Mouse (Mus musculus): ENCODE data around the gene Noc2l.

DNA sequence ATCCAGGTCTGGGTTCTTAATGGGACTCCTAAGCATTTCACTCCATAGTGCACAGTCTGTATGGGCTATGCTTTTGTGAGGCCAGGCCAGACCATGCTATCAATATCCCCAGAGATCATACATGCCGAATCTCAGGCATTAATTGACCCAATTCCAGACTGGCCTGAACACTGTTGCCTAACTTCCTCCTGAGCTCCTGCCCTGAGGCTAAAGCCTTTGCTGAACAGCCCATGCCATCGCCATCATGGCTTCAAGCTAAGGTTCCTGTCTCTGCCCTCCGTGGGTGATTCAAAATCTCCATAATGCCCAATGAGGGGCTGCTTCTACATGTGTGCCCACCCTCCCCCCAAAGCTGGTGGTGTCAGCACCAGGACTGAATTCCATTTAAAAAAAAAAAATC is 16.8 kb downstream of the Noc2l start:
- no peak for TF ChIP-seq CTCF (IDR thresholded peaks at IDR 0.05; ENCODE audit: extremely low read depth, insufficient read depth, insufficient read length, insufficient replicate concordance)
- no peak for TF ChIP-seq POLR2A (IDR thresholded peaks at IDR 0.05; ENCODE audit: low read depth, low read length)

Data from spleen, adult 2 months (tissue).